Mouse (Mus musculus) forebrain, embryonic 10.5 days (tissue): ENCODE data around the gene Pdgfa. TPM values are rescaled to one million over a fixed set of nuclear protein-coding genes. Genes with fewer than 3 reads are reported as not detected.

Source experiments
- DNase-seq: peaks from one replicate; pipeline ENCODE4 v3.0.0-alpha.2; 2017; ENCODE audit warnings: low spot score; ENCODE audit errors: extremely low spot score
- H3K27ac ChIP-seq: fragments of 300-500 bp; sonication (generic); 2 replicates; pipeline ENCODE4 v1.5.1; 2016; ENCODE audit warnings: mild to moderate bottlenecking
- H3K27me3 ChIP-seq: fragments of 300-500 bp; sonication (generic); 2 replicates; pipeline ENCODE4 v1.6.1; 2016; ENCODE audit warnings: mild to moderate bottlenecking; ENCODE audit not compliant: poor library complexity, severe bottlenecking
- H3K36me3 ChIP-seq: fragments of 300-500 bp; sonication (generic); replicated peaks from 2 replicates; pipeline ENCODE4 v1.6.1; 2016; ENCODE audit warnings: mild to moderate bottlenecking, moderate library complexity
- H3K4me1 ChIP-seq: fragments of 300-500 bp; sonication (generic); 2 replicates; pipeline ENCODE4 v1.6.1; 2016
- H3K4me3 ChIP-seq: fragments of 300-500 bp; sonication (generic); 2 replicates; pipeline ENCODE4 v1.5.1; 2016; ENCODE audit warnings: mild to moderate bottlenecking, moderate library complexity
- H3K9me3 ChIP-seq: fragments of 300-500 bp; sonication (generic); 2 replicates; pipeline ENCODE4 v1.6.1; 2016; ENCODE audit warnings: mild to moderate bottlenecking, moderate library complexity
- WGBS: fragments of 180-500 bp; shearing (Covaris S2); methylation state at CpG from one replicate; pipeline ENCODE4 v1.1.7; 2016; 5-methylcytosine and 5-hydroxymethylcytosine counted together
- polyA plus RNA-seq: library from polyadenylated mRNA; unstranded; fragments of >200 nt; fragmentation: Nextera tagmentation; extraction: Ambion mirVana; gene quantifications from 2 replicates; pipeline ENCODE4 v1.2.1, GENCODE M21; 2016

The Pdgfa gene
- polyA plus RNA-seq, 1 experiment from 2014 or later = 14.3 TPM

GRCm38 (mm10) chr5:138970056-138970490, 27.1 kb downstream of the Pdgfa start:
- Histone ChIP-seq H3K36me3 (no peaks in the 10 kb centered on the region), H3K4me3 (no peak overlapping the region), H3K9me3 (no peaks in the 10 kb centered on the region), H3K27ac (no peak overlapping the region), H3K27me3 (no peaks in the 10 kb centered on the region), H3K4me1 (peaks cover 11% of the 10 kb centered on the region; the same call in 1 of the 2 replicates)
- DNase-seq = no peak
- 69% methylated on average over 7 of the region's 7 CpGs for WGBS

GRCm38 (mm10) chr5:138966033-138966724, 31.0 kb downstream of the Pdgfa start:
- no peaks in the 10 kb centered on the region for H3K36me3 ChIP-seq
- peak overlapping the region; percentile 0; the same call in 1 of the 2 replicates for H3K27ac ChIP-seq
- no peak overlapping the region for H3K4me3 ChIP-seq
- H3K4me1 ChIP-seq = peaks cover 11% of the 10 kb centered on the region; the same call in 1 of the 2 replicates
- DNase-seq = no peak
- no peaks in the 10 kb centered on the region for H3K9me3 ChIP-seq
- WGBS = 58% methylated on average over 7 of the region's 7 CpGs
- H3K27me3 ChIP-seq = no peaks in the 10 kb centered on the region

- 93% methylated on average over 2 of the region's 2 CpGs for WGBS
- Histone ChIP-seq H3K27ac (no peak overlapping the region), H3K4me1 (peaks cover 11% of the 10 kb centered on the region; the same call in 1 of the 2 replicates), H3K4me3 (no peak overlapping the region), H3K9me3 (no peaks in the 10 kb centered on the region), H3K36me3 (no peaks in the 10 kb centered on the region), H3K27me3 (no peaks in the 10 kb centered on the region)
- DNase-seq = no peak
Observed at GRCm38 (mm10) chr5:138965590-138965989, 31.6 kb downstream of the Pdgfa start.

GRCm38 (mm10) chr5:138956427-138956833, 40.7 kb downstream of the Pdgfa start:
- no peak overlapping the region for H3K4me3 ChIP-seq
- 80% methylated on average over 10 of the region's 10 CpGs for WGBS
- no peak for DNase-seq
- H3K36me3 ChIP-seq = no peaks in the 10 kb centered on the region
- peaks cover 19% of the 10 kb centered on the region; the same call in 1 of the 2 replicates for H3K4me1 ChIP-seq
- H3K27me3 ChIP-seq = no peaks in the 10 kb centered on the region
- H3K27ac ChIP-seq = no peak overlapping the region
- no peaks in the 10 kb centered on the region for H3K9me3 ChIP-seq

- H3K27ac ChIP-seq = no peak overlapping the region
Observed at GRCm38 (mm10) chr5:138953986-138954385, 43.2 kb downstream of the Pdgfa start.

GRCm38 (mm10) chr5:138952969-138953368, 44.2 kb downstream of the Pdgfa start:
- 67% methylated on average over 13 of the region's 13 CpGs for WGBS
- no peak overlapping the region for H3K4me3 ChIP-seq
- H3K27ac ChIP-seq = 0 out of 2 replicates have a peak overlapping the region, but pooled peaks have one; percentile 30
- H3K27me3 ChIP-seq = no peaks in the 10 kb centered on the region
- peaks cover 30% of the 10 kb centered on the region for H3K4me1 ChIP-seq
- H3K9me3 ChIP-seq = no peaks in the 10 kb centered on the region
- no peak for DNase-seq
- no peaks in the 10 kb centered on the region for H3K36me3 ChIP-seq

More at GRCm38 (mm10) chr5:138953986-138954385, 43.2 kb downstream of the Pdgfa start:
- DNase-seq = no peak
- H3K4me3 ChIP-seq = no peak overlapping the region
- no peaks in the 10 kb centered on the region for H3K27me3 ChIP-seq
- H3K36me3 ChIP-seq = no peaks in the 10 kb centered on the region
- no peaks in the 10 kb centered on the region for H3K9me3 ChIP-seq
- WGBS = 85% methylated on average over 7 of the region's 7 CpGs
- peaks cover 19% of the 10 kb centered on the region for H3K4me1 ChIP-seq

GRCm38 (mm10) chr5:138951305-138951704, 45.9 kb downstream of the Pdgfa start:
- no peaks in the 10 kb centered on the region for H3K9me3 ChIP-seq
- no peak overlapping the region for H3K27ac ChIP-seq
- H3K36me3 ChIP-seq = no peaks in the 10 kb centered on the region
- WGBS = 90% methylated on average over 2 of the region's 2 CpGs
- peaks cover 46% of the 10 kb centered on the region for H3K4me1 ChIP-seq
- DNase-seq = no peak
- H3K27me3 ChIP-seq = no peaks in the 10 kb centered on the region
- H3K4me3 ChIP-seq = no peak overlapping the region

- no peak overlapping the region for H3K4me3 ChIP-seq
- H3K36me3 ChIP-seq = no peaks in the 10 kb centered on the region
- H3K27ac ChIP-seq = no peak overlapping the region
- DNase-seq = no peak
- no peaks in the 10 kb centered on the region for H3K9me3 ChIP-seq
- H3K4me1 ChIP-seq = peaks cover 41% of the 10 kb centered on the region
- H3K27me3 ChIP-seq = no peaks in the 10 kb centered on the region
- 82% methylated on average over 6 of the region's 6 CpGs for WGBS
Observed at GRCm38 (mm10) chr5:138949165-138949564, 48.0 kb downstream of the Pdgfa start.

GRCm38 (mm10) chr5:138948031-138948980, 48.9 kb downstream of the Pdgfa start:
- DNase-seq = no peak
- Histone ChIP-seq H3K9me3 (no peaks in the 10 kb centered on the region), H3K4me3 (no peak overlapping the region), H3K27me3 (no peaks in the 10 kb centered on the region), H3K36me3 (no peaks in the 10 kb centered on the region), H3K4me1 (peaks cover 33% of the 10 kb centered on the region), H3K27ac (peak overlapping the region; percentile 74)
- 60% methylated on average over 13 of the region's 13 CpGs for WGBS

- H3K27ac ChIP-seq = 0 out of 2 replicates have a peak overlapping the region, but pooled peaks have one; percentile 21
- H3K4me3 ChIP-seq = no peak overlapping the region
- H3K27me3 ChIP-seq = no peaks in the 10 kb centered on the region
- H3K4me1 ChIP-seq = peaks cover 26% of the 10 kb centered on the region
- WGBS = 84% methylated on average over 5 of the region's 5 CpGs
- no peaks in the 10 kb centered on the region for H3K36me3 ChIP-seq
- no peaks in the 10 kb centered on the region for H3K9me3 ChIP-seq
- DNase-seq = no peak
Observed at GRCm38 (mm10) chr5:138947487-138947886, 49.7 kb downstream of the Pdgfa start.

- 90% methylated on average over 5 of the region's 5 CpGs for WGBS
- peaks cover 26% of the 10 kb centered on the region for H3K4me1 ChIP-seq
- H3K27me3 ChIP-seq = no peaks in the 10 kb centered on the region
- no peak for DNase-seq
- H3K4me3 ChIP-seq = no peak overlapping the region
- 0 out of 2 replicates have a peak overlapping the region, but pooled peaks have one; percentile 21 for H3K27ac ChIP-seq
- no peaks in the 10 kb centered on the region for H3K9me3 ChIP-seq
- no peaks in the 10 kb centered on the region for H3K36me3 ChIP-seq
Observed at GRCm38 (mm10) chr5:138946931-138947330, 50.2 kb downstream of the Pdgfa start.

- H3K27me3 ChIP-seq = no peaks in the 10 kb centered on the region
- no peak overlapping the region for H3K27ac ChIP-seq
- no peaks in the 10 kb centered on the region for H3K9me3 ChIP-seq
- H3K4me3 ChIP-seq = no peak overlapping the region
- WGBS = 91% methylated on average over 3 of the region's 3 CpGs
- DNase-seq = no peak
- peaks cover 26% of the 10 kb centered on the region for H3K4me1 ChIP-seq
- no peaks in the 10 kb centered on the region for H3K36me3 ChIP-seq
Observed at GRCm38 (mm10) chr5:138945011-138945410, 52.2 kb downstream of the Pdgfa start.
